Mouse (Mus musculus) kidney, adult 2 months (tissue): ENCODE results near the gene Cenpo.

Experiments used
- CTCF ChIP-seq: fragments of 200-500 bp; conservative IDR thresholded peaks from 2 replicates; pipeline ENCODE4 v1.5.1; 2011; ENCODE audit warnings: low read depth, mild to moderate bottlenecking, control low read depth, low read length, moderate library complexity, mixed read lengths; ENCODE audit not compliant: insufficient read depth, insufficient read length
- POLR2A ChIP-seq: fragments of 200-500 bp; IDR thresholded peaks from one replicate; pipeline ENCODE4 v1.6.1; 2011; ENCODE audit warnings: low read depth, low read length, control low read depth

DNA sequence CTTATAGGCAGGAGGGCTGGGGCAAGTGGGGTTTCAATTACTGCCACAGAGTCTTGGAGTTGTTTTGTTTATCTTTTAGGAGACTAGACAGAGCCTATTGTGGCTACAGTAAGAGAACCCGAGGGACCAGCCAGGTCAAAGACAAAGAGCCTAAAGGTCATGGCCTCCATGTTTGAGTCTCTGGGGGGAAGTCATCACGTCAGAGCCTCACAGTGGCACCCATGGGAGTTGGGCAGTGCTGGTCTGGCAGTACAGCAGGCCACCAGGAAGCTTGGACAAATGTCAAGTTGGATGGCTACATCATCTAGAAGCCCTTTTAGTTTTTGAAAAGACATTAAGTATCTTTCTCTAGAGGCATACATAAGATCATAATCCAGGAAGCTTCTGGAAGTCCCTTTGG is 71.2 kb downstream of the Cenpo start:
- TF ChIP-seq CTCF (no peak), POLR2A (no peak)
